Mouse (Mus musculus): ENCODE results near the gene 1700021F05Rik. TPM values are rescaled to one million over a fixed set of nuclear protein-coding genes. Genes with fewer than 3 reads are reported as not detected.

1700021F05Rik gene
- polyA plus RNA-seq, 1 experiment: 3.6 TPM

DNA sequence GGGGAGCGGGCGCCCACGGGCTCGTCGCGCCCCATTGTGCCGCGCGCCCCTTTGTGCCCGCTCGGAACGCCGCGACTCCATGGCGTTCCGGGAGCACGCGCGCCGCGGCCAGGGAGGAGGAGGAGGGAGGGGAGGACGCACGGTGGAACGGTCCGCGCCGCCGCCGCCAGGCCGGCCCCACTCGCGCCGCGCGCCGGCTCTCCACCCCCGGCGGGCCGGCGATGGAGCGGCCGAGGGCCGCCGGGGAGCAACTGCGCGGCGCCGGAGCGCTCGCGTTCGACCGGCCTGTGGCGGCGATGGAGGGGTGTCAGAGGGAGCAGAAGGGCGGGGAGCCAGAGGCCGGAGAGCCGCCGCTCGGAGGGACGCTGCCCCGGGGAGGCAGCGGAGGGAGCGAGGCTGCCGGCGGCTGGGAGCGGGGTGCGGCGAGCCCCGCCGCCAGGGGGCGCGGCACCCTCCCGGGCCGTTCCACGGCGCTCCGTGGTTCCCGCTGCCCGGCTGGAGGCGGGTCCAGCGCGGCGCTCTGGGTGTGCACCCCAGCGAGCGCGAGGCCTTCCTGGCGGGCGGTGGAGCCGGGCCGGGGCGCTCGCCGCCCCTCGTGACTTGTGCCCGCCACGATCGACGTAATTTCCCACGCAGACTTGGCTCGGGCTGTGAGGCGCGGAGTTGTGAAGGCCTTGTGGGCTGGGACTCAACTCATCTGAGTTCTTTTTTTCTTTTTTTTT, 61.2 kb downstream of the 1700021F05Rik start:
- H3K4me3 ChIP-seq (ENCODE audit: extremely low read depth, insufficient read depth, insufficient read length): peak overlapping the region; percentile 84
- under 1% methylated on average over 90 of the region's 103 CpGs for WGBS
- peaks cover 10% of the 10 kb centered on the region; the same call in 1 of the 2 replicates for H3K27me3 ChIP-seq (ENCODE audit: control insufficient read depth, insufficient read depth, low read length)
- TF ChIP-seq CTCF (IDR thresholded peaks at IDR 0.05; ENCODE audit: extremely low read depth, insufficient read depth, insufficient read length, insufficient replicate concordance) (peak; percentile 64), POLR2A (IDR thresholded peaks at IDR 0.05; ENCODE audit: low read depth, low read length) (no peak)
- H3K36me3 ChIP-seq (ENCODE audit: control insufficient read depth, insufficient read depth, low read length): no peaks in the 10 kb centered on the region
- peak; percentile 74 to 84 for DNase-seq (ENCODE audit: low read depth in 1 of 2, low spot score in 2 of 2)
- no peaks in the 10 kb centered on the region; the same call in none of the 2 replicates for H3K4me1 ChIP-seq (ENCODE audit: control insufficient read depth, insufficient read depth, insufficient read length)
- peak overlapping the region; percentile 72 for H3K27ac ChIP-seq (ENCODE audit: insufficient read depth, low read length)

- no peaks in the 10 kb centered on the region; the same call in none of the 2 replicates for H3K4me1 ChIP-seq (ENCODE audit: control insufficient read depth, insufficient read depth, insufficient read length)
- H3K4me3 ChIP-seq (ENCODE audit: extremely low read depth, insufficient read depth, insufficient read length): peak within 1 kb of the TSS; percentile 84
- H3K27me3 ChIP-seq (ENCODE audit: control insufficient read depth, insufficient read depth, low read length): peaks cover 10% of the 10 kb centered on the region; the same call in 1 of the 2 replicates
- H3K36me3 ChIP-seq (ENCODE audit: control insufficient read depth, insufficient read depth, low read length): no peaks in the 10 kb centered on the region
- under 1% methylated on average over 80 of the region's 101 CpGs for WGBS
- TF ChIP-seq CTCF (IDR thresholded peaks at IDR 0.05; ENCODE audit: extremely low read depth, insufficient read depth, insufficient read length, insufficient replicate concordance): no peak
- no peak for TF ChIP-seq POLR2A (IDR thresholded peaks at IDR 0.05; ENCODE audit: low read depth, low read length)
- H3K27ac ChIP-seq (ENCODE audit: insufficient read depth, low read length): peak within 1 kb of the TSS; percentile 72
- DNase-seq (ENCODE audit: low read depth in 1 of 2, low spot score in 2 of 2): peak in 1 of 2 experiments; percentile 36
Observed at GRCm38 (mm10) chr10:43478751-43479435, 61.9 kb downstream of the 1700021F05Rik start, which contains the start of gene Bend3. Gene Bend3, plus strand, starts transcription at chr10:43478831.

GRCm38 (mm10) chr10:43477865-43478681, 62.7 kb downstream of the 1700021F05Rik start:
- WGBS: 7% methylated on average over 42 of the region's 42 CpGs
- no peaks in the 10 kb centered on the region for H3K36me3 ChIP-seq (ENCODE audit: control insufficient read depth, insufficient read depth, low read length)
- H3K27ac ChIP-seq (ENCODE audit: insufficient read depth, low read length): peak overlapping the region; percentile 38; the same call in 1 of the 2 replicates
- peak overlapping the region; percentile 84 for H3K4me3 ChIP-seq (ENCODE audit: extremely low read depth, insufficient read depth, insufficient read length)
- H3K4me1 ChIP-seq (ENCODE audit: control insufficient read depth, insufficient read depth, insufficient read length): no peaks in the 10 kb centered on the region; the same call in none of the 2 replicates
- H3K27me3 ChIP-seq (ENCODE audit: control insufficient read depth, insufficient read depth, low read length): peaks cover 10% of the 10 kb centered on the region; the same call in 1 of the 2 replicates
- TF ChIP-seq POLR2A (IDR thresholded peaks at IDR 0.05; ENCODE audit: low read depth, low read length): no peak
- no peak for TF ChIP-seq CTCF (IDR thresholded peaks at IDR 0.05; ENCODE audit: extremely low read depth, insufficient read depth, insufficient read length, insufficient replicate concordance)
- DNase-seq (ENCODE audit: low read depth in 1 of 2, low spot score in 2 of 2): peak in 1 of 2 experiments; percentile 20

GRCm38 (mm10) chr10:43477459-43477858, 63.3 kb downstream of the 1700021F05Rik start:
- H3K4me3 ChIP-seq (ENCODE audit: extremely low read depth, insufficient read depth, insufficient read length): no peak overlapping the region
- no peak for TF ChIP-seq CTCF (IDR thresholded peaks at IDR 0.05; ENCODE audit: extremely low read depth, insufficient read depth, insufficient read length, insufficient replicate concordance)
- WGBS: 74% methylated on average over 9 of the region's 9 CpGs
- no peaks in the 10 kb centered on the region; the same call in none of the 2 replicates for H3K4me1 ChIP-seq (ENCODE audit: control insufficient read depth, insufficient read depth, insufficient read length)
- H3K27ac ChIP-seq (ENCODE audit: insufficient read depth, low read length): no peak overlapping the region
- no peak for DNase-seq (ENCODE audit: low read depth in 1 of 2, low spot score in 2 of 2)
- no peaks in the 10 kb centered on the region for H3K36me3 ChIP-seq (ENCODE audit: control insufficient read depth, insufficient read depth, low read length)
- peaks cover 10% of the 10 kb centered on the region; the same call in 1 of the 2 replicates for H3K27me3 ChIP-seq (ENCODE audit: control insufficient read depth, insufficient read depth, low read length)

GRCm38 (mm10) chr10:43475376-43475775, 65.4 kb downstream of the 1700021F05Rik start:
- Histone ChIP-seq H3K36me3 (ENCODE audit: control insufficient read depth, insufficient read depth, low read length) (no peaks in the 10 kb centered on the region), H3K27ac (ENCODE audit: insufficient read depth, low read length) (no peak overlapping the region), H3K4me3 (ENCODE audit: extremely low read depth, insufficient read depth, insufficient read length) (no peak overlapping the region), H3K27me3 (ENCODE audit: control insufficient read depth, insufficient read depth, low read length) (peaks cover 10% of the 10 kb centered on the region; the same call in 1 of the 2 replicates), H3K4me1 (ENCODE audit: control insufficient read depth, insufficient read depth, insufficient read length) (no peaks in the 10 kb centered on the region; the same call in none of the 2 replicates)
- TF ChIP-seq POLR2A (IDR thresholded peaks at IDR 0.05; ENCODE audit: low read depth, low read length): no peak
- no peak; the same call in 1 of the 2 replicates for TF ChIP-seq CTCF (IDR thresholded peaks at IDR 0.05; ENCODE audit: extremely low read depth, insufficient read depth, insufficient read length, insufficient replicate concordance)
- peak in 1 of 2 experiments; percentile 15 for DNase-seq (ENCODE audit: low read depth in 1 of 2, low spot score in 2 of 2)
- 29% methylated on average over 4 of the region's 4 CpGs for WGBS

Other genes with a start within 250 kb of the 1700021F05Rik start
- gene Bend3, start 62.2 kb downstream of the 1700021F05Rik start, polyA plus RNA-seq (2012; rRNA removed): 2.1 and 3.1 TPM in 2 replicates
- gene Gm9803, start 16.9 kb downstream of the 1700021F05Rik start, polyA plus RNA-seq (2012; rRNA removed): 22.2 and 43.4 TPM in 2 replicates
- 418 and 468 TPM in 2 replicates for gene Cd24a, start 37.3 kb upstream of the 1700021F05Rik start, polyA plus RNA-seq (2012; rRNA removed)